Mouse (Mus musculus) ovary, postnatal 36 days (tissue): ENCODE results near the gene Rassf5.
A peak's percentile ranks its signal among the peaks of the same experiment; 100 is the strongest.
"Not testable (repeated sequence)": the region's sequence is repeated elsewhere in the genome, so short reads cannot be mapped to it uniquely, and the experiment has no call there.

Source experiments
- DNase-seq: peaks from one replicate; pipeline ENCODE4 v3.0.0; 2022; ENCODE audit warnings: low spot score, mixed read lengths

Gene Rassf5

DNA sequence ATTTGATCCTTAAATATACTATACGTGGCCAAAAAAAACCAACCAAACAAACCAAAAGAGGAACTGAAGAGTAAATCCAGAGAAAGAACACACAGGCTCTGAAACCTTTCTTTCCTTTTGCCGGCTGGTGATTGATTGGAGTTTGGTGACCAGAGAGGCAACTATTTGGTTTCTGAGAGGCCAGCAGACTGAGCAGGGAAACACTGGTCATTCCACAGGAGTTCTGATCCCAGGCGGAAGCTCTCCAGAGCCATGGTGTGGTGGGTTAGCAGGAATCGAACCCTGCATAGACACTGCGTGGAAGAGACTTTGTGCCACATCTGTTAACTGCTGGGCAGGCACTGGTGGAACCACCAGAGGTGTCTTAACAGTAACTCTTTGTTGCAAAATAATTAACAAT is 67.0 kb downstream of the Rassf5 start:
- DNase-seq, result no peak

DNA sequence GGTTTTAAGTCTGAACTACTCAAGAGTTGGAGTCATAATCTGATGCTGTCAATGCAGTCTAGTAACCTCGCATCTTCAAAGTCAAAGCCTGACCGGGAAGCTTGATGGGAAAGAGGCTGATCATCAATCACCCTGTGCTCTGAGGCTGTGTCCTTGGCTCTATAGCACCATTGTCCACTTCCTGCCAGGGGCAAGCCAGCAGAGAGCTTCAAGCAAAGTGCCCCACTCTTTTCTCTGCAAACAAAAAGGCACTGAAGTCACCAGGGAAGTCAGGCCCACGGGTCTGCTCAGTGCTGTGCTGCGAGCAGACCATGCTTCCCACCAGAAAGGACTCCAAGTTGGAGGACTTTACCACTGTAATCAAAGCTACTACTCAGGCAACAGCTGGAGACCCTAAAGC is 67.8 kb downstream of the Rassf5 start:
- no peak for DNase-seq

DNA sequence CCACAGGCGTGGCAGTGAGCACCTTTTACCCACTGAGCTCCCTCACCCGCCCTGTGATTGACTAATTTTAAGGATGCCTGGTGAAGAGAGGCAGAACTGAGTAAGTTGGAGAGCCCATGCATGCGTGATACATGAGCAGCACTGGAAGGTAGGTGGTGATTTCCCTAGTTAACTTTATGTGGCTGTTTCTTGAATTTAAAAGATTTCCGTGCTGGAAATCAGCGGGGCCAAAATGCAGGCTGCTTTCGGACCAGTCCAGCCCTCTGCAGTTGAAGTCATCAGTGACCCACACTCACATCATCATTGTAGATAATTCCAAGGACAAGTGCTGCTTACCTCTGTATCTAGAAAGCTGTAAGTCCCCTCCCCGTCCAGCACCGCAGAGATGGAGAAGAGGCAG is 69.2 kb downstream of the Rassf5 start:
- no peak for DNase-seq

DNA sequence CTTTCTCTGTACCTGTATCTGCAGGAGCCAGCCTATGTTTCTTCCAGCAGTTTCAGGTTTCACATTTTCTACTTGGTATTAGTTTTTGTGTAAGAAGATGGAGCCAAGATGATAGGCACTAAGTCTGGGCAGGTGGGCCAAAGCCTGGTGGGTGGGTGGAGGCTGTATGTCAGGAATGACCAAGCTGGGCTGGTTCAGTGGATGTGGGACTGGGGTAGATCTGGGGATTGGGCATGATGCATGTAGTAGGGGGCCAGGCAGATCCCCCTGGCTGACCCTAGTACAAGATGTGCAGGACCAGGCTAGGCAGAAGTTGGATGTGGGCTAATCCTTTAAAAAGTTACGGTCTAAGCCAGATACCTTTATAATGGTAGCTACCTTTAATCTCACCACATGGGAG is 69.9 kb downstream of the Rassf5 start:
- no peak for DNase-seq

DNA sequence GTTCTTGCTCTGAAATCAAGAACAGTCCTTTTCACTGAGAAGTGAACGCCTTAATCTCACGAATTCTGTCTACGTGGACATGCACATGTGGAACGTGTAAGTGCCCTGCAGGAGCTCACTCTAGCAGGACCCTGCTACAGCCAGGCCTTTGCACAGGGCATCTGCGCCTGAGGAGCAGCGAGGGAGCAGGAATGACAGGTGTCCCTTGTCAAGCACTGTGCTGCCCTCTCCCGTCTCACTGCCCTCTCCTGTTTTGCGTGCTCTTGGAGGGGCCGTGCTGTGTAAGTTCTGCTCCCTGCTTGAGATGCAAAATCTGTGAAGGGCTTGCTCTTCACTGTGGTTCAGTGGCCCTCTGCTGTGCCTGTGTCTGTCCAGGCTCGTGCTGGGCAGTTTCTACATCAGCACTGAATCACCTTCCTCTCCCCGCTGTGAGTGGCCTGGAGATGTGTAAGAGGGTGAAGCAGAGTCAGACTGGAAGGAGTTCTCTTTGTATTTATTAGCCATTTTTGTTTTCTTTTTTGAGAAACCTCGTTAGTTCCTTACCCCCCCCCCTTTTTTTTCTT is 70.7 kb downstream of the Rassf5 start:
- DNase-seq, result no peak

DNA sequence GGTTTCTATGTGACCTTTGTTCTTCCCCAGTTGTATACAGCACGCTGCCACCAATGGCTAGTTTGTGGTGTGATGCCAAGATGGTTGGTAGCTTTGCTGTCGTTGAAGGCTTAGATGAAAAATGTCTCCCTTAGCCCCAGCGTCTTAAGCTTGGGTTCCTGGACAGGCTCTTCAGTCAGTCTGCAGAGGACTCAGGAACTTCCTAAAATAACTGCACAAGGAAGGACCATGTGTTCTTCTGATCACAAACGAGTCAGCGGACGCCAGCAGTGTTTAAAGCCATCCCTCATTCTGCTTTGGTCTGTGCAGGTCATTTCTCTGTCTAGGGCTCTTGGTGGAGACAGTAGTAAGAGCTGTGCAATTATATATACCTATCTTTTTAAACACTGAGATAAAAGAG is 71.2 kb downstream of the Rassf5 start:
- DNase-seq, result no peak

DNA sequence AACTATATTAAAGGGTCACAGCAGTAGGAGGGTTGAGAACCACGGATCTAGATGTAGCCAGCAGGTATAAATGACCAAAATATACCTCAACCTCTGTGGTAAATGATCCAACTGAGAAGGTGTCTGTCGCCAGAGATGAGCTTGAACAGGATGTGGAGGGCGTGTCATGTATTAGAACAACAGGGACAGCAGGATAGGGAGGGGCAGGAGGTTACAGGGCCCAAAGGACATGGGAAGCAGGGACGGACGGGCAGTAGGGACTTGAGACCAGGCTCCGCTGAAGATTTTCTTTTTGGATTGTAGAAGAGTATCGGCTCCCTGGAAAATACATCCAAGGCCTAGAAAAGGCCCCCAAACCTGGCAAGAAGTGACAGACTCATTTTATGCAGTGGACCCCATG is 72.1 kb downstream of the Rassf5 start:
- no peak for DNase-seq

DNA sequence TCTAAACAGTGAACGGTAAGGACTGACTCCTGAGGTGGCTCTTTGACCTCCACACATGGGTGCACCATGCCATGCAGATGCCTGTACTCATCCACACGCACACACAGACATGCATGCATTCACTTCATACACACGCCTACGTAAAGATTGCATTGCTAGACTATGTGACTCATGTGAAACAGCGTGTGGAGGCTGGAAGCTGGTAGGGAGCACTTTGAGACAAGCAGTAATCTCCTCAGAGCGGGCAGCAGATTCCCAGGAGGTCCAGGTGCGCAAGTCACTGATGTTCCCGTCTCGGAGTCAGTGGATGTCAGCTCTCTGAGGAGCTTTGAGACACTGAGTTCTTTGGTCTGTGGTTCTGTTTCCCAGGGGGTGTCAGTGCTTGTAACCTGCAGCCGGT is 77.4 kb downstream of the Rassf5 start:
- DNase-seq, result no peak

DNA sequence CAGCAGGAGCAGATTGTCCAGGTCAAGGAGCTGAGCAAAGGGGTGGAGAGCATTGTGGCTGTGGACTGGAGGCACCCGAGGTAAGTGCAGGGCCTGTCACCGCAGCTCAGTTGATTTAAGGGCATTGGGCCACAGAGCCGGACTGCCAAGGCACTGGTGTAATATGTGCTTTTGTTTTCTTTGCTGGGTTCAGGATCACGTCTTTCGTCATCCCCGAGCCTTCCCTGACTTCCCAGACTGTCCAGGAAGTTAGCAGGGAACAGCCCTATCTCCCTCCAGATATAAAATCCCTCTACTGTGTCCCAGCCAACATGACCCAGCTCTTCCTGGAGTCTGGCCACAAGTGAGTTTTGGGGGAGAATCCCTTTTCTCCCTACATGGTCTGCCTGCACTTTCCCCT is 80.6 kb downstream of the Rassf5 start:
- DNase-seq, result no peak

DNA sequence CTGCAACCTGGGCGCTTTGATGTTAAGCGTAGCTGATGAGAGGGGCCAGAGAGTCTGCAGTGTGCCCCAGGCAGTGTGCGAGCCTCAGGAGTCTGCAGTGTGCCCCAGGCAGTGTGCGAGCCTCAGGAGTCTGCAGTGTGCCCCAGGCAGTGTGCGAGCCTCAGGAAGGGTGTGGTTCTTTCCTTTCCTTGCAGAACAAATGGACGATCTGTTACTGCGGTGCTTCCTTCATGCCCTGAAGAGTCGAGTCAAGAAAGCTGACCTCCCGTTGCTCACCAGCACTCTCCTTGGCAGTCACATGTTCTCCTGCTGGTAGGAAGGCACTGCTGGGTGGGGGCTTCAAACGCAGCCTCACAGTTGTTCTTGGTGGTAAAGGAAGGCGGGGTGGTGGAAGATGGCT is 84.0 kb downstream of the Rassf5 start:
- no peak for DNase-seq

DNA sequence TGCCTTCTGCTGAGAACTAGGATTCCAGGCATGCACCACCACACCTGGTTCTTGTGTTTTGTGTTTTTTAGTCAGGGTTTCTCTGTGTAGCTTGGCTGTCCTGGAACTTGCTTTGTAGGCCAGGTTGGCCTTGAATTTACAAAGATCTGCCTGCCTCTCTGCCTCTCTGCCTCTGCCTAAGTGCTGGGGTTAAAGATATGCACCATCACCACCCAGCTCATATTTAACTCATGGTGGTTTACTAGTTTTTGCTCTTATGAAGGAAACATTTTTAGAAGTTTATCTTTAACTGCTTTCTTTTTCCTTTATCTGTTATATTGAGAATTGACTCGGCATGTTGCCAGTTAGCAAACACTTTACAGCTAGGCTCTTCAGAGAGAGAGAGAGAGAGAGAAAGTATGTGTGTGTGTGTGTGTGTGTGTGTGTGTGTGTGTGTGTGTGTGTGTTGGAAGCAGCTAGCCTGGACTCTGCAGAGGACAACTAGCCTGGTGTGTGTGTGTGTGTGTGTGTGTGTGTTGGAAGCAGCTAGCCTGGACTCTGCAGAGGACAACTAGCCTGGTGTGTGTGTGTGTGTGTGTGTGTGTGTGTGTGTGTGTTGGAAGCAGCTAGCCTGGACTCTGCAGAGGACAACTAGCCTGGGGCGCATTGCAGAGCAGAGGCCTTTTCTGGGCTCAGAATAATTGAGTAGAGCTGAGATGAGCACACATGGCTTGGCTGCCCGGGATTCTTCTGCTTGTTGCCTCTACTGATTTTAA is 85.3 kb downstream of the Rassf5 start:
- not testable (repeated sequence) for DNase-seq

DNA sequence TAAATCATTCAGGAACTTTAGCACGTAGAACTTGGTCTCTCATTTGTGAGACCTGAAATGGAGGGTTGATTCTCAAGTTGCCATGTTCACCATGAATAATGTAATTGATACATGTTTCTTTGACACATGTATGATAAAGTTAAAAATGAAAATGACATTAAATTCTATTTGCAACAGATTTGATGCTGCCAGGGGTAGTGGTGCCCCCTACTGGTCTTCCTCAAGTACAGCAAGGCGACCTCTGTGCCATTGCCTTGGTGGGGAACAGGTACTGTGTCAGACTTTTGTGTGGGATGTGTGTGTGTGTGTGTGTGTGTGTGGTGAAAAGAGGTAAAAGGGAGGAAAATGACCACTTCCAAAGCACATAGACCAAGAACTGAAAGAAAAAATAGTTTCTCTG is 89.6 kb downstream of the Rassf5 start:
- DNase-seq, result peak; percentile 26

DNA sequence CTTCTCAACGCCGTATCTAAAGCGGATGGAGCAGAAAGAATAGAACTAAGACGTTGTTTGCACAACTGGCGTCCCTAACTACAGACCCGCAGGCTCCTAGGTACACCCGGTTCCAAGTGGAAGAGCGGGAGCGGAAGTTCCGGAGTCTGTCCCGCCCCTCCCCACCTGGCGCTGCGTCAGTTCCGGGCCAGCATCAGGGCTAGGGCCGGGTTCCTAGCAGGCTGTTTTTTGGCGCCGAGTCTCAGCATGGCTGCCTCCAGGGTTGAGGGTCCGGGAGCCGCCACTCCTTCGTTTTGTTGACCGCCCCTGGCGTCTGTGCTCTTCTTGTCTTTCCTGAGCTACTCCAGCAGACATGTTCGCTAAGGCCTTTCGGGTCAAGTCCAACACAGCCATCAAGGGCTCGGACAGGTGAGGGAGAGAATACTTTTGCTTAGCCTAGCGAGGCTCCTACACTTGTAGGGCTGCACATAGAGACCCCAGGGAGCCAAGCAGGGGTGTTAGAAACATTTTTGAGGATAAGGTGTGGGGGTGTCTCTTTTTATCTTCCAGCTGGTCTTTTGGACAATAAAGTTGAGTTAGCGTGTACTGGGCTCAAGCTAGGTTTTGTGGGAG is 91.9 kb downstream of the Rassf5 start, which contains the start of gene Eif2d:
Gene Eif2d, plus strand, starts transcription at position 164 of the 612 bp plus-strand sequence.
- peak; percentile 85 for DNase-seq

DNA sequence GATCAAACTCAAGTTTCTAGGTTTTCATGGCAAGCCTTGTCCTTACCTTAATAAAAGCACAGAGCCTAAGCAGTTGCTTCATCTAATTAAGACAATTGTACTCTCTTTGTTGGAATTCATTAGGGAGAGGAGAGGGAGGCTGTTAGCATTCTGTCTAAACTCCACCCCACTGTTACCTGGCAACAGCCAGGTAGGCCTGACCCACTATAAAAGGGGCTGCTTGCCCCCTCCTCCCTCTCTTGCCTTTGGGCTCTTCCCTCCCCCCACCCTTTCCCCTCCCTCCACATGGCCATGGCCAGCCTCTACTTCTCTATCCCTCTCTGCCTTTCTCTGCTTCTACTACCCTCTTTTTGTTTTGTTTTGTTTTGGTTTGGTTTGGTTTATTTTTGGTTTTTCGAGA is 95.6 kb downstream of the Rassf5 start:
- DNase-seq, result no peak

DNA sequence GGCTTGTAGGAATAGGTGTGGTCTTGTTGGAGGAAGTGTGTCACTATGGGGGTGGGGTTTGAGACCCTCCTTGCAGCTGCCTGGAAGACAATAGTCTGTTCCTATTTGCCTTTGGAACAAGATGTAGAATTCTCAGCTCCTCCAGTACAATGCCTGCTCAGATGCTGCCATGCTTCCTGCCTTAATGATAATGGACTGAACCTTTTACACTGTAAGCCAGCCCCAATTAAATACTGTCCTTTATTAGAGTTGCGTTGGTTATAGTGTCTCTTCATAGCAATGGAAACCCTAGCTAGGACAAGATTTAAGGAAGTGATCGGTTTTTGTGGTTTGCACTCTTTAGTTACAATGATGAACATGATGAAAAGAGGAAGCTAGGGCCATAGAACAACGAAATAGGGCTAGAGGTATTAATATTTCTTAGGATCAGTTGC is 98.9 kb downstream of the Rassf5 start:
- no peak for DNase-seq

DNA sequence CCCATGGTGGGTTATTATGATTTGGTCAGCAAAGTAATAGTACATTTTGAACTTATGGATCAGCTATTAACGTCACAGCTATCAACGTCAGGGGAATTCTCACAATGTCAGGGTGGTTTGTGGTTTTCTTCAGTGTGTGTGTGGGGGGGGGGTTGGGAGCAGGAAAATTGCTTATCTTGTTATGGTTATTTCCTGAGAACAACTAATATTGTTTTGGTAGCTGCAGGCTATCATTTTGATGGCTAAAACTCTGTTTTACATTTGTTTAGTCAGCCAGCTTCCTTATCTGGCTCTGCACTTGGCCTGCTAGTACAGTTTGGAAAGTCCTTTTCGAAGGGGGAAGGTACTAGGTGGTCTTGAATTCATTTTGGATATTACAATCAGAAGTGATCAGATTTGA is 99.8 kb downstream of the Rassf5 start:
- DNase-seq, result not testable (repeated sequence)

DNA sequence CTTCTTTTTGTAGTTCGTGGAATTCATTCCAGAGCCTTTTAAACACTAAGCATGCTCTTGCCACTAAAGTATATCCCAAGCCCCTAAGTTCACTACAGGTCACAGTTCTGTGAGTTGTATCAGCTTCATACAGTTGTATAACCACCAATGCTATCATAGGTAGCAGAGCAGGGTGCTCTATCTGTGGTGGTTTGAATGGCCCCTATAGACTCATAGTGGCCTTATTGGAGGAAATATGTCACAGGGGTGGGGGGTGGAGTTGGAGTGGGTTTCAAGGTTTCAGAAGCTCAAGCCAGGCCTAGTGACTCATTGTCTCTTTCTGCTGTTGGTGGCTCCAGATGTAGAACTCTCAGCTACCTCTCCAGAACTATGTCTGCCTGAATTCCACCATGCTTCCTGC is 102.6 kb downstream of the Rassf5 start:
- no peak for DNase-seq

DNA sequence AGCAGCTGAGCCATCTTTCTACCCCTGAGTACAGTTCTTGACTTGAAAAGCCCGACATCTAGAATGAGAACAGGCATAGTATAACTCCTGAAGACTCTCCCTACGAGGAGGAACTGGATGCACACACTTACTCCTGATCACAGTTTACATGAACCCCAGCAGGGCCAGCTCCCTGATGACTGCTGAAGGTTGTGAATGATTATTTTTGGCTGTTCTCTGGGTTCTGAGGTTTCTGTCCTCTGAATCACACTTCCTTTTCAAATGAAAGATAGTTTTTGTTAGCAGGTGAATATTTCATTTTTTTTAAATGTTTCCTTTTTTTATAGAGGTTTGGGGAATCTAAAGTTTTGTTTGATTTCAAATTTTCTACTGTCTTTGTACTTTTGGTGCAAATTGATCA is 103.6 kb downstream of the Rassf5 start:
- DNase-seq, result no peak

DNA sequence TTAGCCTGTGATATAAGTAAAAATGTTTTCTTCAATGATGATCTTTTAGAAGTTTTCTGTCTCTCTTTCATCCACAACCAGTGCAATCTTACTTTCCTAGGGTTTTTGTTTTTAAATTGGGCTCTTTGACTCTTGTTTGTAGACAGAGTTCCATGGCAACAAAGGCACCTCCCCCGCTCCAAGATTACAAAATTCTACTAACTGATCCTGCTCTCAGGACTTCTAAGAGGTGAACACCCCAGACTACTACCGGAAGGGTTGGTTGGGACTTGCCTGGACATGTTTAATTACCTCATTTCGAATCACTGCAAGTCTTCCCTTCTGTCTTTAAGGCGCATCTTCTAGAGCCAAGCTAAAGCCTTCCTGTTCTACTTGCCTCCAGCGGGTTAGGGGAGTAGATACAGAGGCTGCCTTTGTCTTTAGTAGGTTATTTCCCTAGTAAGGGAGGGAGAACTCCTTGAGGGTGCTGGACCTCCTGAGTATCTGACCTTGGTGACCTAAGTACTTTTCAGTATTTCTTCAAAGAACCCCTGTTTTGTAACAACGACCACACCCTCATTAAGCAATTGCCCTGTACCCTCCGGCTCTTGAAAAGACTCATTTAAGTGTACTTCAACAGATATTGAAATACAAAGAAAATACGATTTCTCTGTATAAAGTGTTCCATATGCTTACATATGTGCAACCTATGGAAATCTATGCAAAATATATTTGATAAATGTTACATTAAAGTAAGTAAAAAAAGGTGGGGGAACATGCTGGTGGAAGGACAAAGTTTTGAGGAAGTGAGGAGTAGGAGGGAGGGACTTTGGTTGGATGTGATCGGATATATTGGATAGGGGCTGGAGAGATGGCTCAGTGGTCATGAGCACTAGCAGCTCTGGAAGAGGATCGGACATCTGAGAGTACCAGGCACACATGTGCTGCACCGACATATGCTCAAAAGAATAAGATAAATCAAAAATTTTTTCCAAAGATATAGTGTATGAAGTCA is 105.7 kb downstream of the Rassf5 start:
- DNase-seq, result no peak

DNA sequence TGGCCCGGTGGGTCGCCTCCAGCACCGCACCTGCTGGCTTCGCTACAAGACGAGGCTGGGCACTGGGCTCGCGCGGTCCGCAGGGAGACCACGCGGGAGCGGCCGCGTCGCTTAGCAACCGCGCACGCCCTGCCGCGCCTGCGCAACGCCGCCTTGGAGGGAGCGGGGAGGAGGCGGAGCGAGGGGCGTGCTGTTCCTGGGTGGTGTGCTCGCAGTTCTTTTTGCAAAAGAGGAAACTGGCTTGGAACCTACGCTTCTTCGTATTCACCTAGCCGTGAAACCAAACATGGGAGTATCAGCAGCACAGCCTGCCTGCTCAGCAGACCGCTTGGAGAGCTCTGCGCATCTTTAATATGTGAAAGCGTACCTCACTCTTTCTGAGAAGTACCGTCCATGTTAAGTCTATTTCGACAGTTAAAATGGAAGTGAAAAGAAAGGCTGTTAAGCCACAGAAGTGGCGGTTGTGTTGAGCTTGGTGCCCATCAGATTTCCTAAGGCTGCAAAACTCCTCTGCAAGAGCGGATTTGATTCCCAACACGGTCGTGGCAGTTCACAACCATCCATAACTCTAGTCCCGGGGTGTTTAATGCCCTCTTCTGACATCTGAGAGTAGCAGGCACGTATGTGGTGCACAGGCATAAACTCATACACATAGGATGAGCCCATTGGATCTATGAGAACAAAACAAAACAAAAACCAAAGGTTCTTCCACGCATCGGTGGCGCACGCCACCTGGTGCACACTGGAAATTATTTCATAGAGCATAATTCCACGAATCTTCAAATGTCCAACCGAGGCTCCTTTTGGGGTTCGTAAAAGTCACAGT is 106.7 kb downstream of the Rassf5 start, which contains the start of gene Dyrk3:
Gene Dyrk3, minus strand, starts transcription at position 150 of the 826 bp plus-strand sequence.
- DNase-seq, result peak; percentile 94

DNA sequence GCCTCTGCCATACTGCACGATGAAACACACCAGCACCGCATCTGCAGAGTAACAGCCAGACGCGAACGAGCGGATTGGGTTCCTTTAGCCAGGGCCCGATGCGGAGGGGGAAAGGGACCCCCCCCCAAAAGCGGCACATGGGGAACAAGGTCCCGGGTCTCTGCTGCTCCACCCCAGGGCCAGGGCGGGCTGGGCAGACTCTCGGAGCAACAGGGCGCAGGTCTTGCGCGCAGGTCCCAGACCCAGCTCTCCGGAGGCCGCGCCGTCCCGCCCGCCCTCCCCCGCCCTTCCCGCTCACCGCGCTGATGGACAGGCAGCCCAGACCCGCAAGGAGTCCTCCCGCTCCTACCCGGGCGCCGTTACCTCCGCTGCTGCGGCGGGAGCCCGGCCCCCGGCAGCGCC is 107.3 kb downstream of the Rassf5 start:
- no peak for DNase-seq
